Mouse (Mus musculus): Measurements from ENCODE around the gene BC048562. TPM values are rescaled to one million over a fixed set of nuclear protein-coding genes. Genes with fewer than 3 reads are reported as not detected.

Gene BC048562
- total RNA-seq, 2 experiments from 2014 or later, result not detected

DNA sequence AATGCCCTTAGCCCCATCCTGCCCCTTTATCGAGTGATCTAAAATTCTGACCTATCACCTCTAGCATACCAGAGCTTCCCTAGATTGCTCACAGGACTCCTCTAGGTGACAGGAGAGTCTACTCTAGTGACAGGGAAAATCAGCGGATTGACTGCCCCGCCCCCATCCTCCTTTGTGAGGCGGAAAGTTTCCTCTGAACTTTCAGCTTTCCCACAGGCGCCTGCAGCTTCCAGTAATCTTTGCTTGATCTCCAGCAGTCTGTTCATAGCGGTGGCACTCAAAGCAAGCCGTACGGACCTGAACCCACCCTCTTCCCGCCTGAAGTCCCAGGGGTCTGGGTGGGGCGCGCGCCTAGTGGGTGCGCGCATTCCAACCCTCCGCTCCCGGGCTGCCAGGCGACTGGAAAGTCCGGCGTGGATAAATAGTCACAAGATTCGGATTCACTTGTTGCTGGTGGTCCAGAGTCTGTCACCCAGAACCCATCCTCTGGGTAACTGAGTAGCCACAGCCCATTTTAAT is 42.4 kb downstream of the BC048562 start:
- ATAC-seq (replicated peaks; ENCODE audit: poor library complexity), result peak; percentile 24; the same call in 1 of the 2 replicates

DNA sequence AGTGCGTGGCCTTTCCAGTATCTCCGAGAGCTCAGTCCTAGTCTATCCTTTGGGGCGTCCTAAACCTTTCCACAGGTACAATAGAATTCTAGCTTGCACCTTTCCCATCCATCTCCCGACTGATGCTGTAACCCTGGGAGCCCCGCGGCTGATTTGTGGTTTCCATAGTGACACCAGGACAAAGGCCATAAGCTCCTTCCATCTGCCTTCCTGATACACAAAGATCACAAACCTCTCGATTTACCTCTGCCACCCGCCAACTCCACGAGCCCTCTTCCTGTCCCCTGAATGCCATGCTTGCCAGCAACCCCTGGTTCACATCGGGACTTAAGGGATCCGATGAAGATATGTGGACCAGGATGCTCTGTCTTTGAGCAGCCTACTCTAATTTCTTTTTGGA is 43.0 kb downstream of the BC048562 start:
- no peak for ATAC-seq (replicated peaks; ENCODE audit: poor library complexity)

DNA sequence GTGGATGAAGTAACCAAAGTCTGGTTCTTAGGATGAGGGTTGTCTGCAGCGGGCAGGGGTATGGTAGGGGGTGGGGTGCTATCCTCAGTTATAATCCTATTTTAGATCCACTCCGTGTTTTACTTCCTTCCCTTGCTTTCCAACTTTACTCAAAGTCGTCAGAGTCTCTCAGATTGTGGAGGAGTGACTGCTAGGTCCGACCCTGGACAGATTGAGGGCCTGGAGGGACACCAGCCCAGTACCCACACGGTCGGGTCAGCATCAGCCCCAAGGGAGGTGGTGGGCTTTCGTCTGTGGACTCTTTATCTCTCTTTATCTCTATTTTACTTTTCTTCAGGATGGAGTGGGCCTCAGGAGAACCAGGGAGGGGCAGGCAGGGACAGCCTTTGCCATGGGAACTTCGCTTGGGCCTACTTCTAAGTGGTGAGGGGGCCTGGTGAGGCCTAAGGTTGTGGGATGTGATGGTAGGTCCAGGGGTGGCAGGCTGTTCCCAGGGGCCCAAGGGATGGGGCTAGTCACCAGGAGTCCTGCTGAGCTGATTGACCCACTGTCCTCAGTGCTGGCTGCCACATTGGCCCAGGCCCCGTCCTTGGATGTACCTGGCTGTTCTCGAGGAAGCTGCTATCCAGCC is 43.6 kb downstream of the BC048562 start, which contains the start of gene Lamb2:
Lamb2 (plus strand) TSS at position 16 of the 631 bp plus-strand sequence.
- ATAC-seq (replicated peaks; ENCODE audit: poor library complexity), result peak; percentile 45; the same call in 1 of the 2 replicates

DNA sequence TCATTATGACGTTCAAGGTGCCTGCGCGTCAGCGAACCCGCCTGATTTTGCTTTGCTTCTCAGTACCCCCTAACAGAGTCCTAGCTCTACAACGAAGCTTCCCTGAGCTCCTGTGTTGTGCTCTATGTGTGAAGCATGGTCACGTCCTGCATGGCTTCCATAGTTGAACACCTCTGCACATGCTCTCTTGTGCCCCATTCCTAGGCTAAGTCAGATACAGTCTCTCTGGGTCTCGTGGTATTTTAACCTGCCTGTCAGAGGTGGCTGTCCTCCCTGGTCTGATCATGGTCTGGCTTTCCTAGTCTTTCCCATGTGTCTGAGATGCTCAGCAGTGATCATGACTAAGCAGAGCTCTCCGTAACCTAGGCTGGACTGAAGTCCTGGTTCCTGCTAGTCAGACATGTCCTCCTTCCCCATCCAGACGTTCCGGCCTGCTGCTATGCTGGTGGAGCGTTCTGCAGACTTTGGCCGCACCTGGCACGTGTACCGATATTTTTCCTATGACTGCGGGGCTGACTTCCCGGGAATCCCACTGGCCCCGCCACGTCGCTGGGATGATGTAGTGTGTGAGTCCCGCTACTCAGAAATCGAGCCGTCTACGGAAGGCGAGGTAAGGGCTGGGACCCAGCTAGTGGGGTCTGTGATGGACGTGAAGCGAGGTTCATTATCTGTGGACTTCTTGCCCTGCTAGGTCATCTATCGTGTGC is 44.7 kb downstream of the BC048562 start:
- no peak for ATAC-seq (replicated peaks; ENCODE audit: poor library complexity)

DNA sequence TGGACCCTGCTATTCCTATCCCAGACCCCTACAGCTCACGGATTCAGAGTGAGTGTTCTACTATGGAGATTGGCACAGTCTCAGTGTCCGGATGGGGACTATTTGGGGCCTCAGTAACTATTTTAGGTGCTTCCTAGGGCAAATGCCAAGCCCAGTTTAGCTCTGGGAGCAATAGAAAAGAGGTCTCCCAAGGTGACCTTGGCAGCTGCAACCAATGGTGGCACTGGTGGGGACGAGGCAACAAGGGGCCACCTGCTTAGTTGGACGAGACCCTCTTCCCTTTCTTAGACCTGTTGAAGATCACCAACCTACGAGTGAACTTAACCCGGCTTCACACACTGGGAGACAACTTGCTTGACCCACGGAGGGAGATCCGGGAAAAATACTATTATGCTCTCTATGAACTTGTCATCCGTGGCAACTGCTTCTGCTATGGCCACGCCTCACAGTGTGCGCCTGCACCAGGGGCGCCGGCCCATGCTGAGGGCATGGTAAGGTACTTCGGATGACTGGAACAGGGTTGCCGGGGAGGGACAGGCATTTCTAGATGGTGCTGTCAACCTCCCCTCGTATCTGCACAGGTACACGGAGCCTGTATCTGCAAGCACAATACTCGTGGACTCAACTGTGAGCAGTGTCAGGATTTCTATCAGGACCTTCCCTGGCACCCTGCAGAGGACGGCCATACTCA is 45.4 kb downstream of the BC048562 start:
- ATAC-seq (replicated peaks; ENCODE audit: poor library complexity), result no peak

DNA sequence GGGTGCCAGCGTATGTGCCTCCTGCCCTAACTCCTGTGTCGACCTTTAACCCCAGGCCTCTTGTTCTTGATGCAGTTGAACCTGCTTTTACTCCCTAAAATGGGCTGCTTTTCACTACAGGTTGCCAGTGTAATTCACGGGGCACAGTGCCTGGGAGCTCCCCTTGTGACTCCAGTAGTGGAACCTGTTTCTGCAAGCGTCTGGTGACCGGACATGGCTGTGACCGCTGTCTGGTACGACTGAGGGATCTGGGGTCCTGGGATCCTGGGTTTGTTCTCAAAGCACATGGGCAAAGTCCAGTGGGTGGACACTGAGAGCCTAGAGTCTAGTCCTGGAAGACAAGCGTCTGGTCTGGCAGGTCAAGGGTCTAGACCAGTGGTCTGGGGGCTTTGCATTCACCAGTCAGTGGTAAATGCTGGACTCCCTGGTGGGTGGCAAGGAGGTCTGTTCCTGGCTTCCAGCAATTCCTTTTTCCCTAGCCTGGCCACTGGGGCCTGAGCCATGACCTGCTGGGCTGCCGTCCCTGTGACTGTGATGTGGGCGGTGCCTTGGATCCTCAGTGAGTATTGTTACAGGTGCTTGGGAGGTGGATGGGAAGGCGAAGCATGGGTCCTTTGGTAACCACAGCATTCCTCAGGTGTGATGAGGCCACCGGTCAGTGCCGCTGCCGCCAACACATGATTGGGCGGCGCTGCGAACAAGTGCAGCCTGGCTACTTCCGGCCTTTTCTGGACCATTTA is 46.9 kb downstream of the BC048562 start:
- no peak for ATAC-seq (replicated peaks; ENCODE audit: poor library complexity)

DNA sequence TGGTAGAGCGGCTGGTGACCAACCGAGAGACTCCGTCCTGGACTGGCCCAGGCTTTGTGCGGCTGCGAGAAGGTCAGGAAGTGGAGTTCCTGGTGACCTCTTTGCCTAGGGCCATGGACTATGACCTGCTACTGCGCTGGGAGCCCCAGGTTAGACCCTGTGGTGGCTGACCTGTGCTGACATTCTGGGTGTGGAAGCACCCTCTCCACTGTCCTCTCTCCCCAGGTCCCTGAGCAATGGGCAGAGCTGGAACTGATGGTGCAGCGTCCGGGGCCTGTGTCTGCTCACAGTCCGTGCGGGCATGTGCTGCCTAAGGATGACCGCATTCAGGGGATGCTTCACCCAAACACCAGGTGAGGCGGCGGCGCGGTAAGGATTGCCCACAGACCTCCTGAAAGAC is 47.7 kb downstream of the BC048562 start:
- ATAC-seq (replicated peaks; ENCODE audit: poor library complexity), result no peak

DNA sequence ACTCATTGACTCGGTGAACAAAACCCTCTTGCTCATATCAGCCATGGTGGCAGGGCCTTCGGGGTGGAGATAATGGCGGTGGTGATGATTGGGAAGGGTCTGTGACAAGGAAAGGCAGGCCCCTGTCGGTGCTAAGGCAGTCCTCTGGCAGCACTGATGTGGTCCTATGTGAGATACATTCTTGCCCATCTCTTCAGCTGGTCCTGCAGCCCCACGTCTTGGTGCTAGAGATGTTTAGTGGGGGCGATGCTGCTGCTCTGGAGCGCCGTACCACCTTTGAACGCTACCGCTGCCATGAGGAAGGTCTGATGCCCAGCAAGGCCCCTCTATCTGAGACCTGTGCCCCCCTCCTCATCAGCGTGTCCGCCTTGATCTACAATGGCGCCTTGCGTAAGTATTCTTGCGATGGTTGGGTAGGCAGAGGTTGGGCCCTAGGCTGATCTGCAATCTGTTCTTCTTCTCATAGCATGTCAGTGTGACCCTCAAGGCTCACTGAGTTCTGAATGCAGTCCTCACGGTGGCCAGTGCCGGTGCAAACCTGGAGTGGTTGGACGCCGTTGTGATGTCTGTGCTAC is 49.1 kb downstream of the BC048562 start:
- no peak for ATAC-seq (replicated peaks; ENCODE audit: poor library complexity)

DNA sequence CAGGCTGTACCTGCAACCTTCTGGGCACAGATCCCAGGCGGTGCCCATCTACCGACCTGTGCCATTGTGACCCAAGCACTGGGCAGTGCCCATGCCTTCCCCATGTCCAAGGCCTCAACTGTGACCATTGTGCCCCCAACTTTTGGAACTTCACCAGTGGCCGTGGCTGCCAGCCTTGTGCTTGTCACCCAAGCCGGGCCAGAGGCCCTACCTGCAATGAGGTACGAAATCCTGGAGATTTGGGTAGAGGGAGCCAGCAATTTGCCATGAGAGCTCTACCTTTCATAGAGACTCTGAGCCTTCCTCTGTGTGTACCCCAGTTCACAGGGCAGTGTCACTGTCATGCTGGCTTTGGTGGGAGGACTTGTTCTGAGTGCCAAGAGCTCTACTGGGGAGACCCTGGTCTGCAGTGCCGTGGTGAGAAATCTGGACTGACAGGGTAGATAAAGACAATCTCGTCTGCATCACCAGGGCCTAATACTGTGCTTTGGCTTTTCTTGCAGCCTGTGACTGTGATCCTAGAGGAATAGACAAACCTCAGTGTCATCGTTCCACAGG is 50.8 kb downstream of the BC048562 start:
- no peak for ATAC-seq (replicated peaks; ENCODE audit: poor library complexity)

DNA sequence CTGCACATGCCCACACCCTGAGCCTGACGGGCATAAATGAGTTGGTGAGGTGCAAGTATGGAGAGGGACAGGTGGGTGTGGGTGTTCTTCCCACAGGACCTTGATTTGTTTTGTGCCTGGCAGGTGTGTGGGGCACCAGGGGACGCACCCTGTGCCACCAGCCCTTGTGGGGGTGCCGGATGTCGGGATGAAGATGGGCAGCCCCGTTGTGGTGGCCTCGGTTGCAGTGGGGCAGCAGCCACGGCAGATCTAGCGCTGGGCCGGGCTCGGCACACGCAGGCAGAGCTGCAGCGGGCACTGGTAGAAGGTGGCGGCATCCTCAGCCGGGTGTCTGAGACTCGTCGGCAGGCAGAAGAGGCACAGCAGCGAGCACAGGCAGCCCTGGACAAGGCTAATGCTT is 52.1 kb downstream of the BC048562 start:
- no peak for ATAC-seq (replicated peaks; ENCODE audit: poor library complexity)

DNA sequence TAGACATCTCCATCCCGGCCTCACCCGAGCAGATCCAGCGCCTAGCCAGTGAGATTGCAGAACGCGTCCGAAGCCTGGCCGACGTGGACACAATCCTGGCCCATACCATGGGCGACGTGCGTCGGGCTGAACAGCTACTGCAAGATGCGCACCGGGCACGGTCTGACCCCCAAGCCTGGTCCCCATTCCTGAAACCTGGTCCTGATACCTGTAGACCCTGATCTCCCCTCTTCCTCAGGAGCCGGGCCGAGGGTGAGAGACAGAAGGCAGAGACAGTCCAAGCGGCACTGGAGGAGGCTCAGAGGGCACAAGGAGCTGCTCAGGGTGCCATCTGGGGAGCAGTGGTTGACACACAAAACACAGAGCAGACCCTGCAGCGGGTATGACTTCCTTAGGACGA is 52.9 kb downstream of the BC048562 start:
- no peak for ATAC-seq (replicated peaks; ENCODE audit: poor library complexity)

DNA sequence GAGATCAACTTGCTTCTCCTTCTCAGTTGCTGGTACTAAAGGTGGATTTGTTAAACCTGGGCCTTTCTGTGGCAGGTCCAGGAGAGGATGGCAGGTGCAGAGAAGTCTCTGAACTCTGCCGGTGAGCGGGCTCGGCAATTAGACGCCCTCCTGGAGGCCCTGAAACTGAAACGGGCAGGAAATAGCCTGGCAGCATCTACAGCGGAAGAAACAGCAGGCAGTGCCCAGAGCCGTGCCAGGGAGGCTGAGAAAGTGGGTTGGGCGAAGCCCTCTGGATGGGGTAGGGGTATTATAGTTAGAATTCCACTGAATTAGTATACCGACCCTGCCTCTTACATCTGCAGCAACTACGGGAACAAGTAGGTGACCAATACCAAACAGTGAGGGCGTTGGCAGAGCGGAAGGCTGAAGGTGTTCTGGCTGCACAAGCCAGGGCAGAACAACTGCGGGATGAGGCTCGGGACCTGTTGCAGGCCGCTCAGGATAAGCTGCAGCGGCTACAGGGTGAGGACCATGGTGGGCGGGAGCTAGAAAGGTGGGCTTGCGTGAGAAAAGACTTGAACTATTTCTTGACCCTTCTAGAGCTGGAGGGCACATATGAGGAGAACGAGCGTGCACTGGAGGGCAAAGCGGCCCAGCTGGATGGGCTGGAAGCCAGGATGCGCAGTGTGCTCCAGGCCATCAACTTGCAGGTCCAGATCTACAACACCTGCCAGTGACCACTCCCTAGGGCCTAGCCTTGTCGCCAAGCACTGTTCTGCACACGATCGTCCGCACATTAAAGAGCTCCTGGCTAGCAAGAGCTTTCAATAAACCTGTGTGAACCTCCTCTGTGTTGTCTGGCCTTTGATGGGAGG is 53.6 kb downstream of the BC048562 start:
- ATAC-seq (replicated peaks; ENCODE audit: poor library complexity), result no peak

DNA sequence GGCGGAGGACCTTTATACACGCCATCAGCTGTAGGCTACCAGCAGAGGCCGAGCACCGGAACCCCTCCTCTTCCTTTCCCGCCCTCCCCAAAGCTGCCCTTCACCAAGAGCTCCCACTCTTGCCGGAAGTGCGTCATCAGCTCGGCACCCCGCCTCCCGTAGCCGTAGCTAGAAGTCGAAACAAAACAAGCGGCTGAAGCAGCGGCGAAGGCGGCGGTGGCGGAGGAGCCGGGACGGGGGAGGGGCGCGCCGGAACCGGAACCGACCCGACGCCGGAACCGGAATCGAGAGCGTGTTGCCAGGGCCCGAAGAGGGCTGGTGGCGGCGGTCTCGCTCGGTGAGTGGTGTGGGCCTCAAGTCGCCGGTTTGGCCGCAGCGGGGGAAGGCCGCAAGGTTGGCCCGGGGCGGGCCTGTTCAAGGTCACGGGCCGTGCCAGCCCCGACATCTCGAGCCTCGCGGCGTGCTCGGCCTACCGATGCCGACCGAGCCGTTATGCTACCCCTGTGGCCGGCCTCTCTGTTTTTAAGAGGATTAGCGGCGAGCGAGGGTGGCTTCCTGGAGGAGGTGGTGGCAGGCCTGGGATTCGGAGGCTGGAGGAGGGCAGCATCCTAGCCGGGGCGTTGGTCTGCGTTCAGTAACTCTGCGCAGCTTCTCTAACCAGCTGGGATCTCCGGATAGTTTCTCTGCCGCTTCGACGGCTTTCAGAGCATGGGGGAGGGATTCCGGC is 54.4 kb downstream of the BC048562 start, which contains the start of gene Usp19:
Usp19 (plus strand) TSS at position 44 of the 727 bp plus-strand sequence.
- ATAC-seq (replicated peaks; ENCODE audit: poor library complexity), result peak; percentile 90

DNA sequence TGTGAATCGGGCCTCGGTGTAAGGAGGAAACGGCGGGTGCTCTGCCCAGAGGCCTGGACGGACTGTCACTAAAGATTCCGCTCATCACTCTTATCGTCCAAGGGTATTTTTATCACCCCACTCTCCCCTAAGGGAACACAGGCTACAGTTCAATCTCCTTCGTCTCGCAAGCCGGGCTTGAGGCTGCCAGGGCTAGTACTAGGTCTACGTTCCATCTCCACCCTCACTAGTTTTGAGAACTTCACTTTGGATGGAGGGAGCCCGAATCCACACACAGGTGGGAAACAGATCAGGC is 55.0 kb downstream of the BC048562 start:
- no peak for ATAC-seq (replicated peaks; ENCODE audit: poor library complexity)

DNA sequence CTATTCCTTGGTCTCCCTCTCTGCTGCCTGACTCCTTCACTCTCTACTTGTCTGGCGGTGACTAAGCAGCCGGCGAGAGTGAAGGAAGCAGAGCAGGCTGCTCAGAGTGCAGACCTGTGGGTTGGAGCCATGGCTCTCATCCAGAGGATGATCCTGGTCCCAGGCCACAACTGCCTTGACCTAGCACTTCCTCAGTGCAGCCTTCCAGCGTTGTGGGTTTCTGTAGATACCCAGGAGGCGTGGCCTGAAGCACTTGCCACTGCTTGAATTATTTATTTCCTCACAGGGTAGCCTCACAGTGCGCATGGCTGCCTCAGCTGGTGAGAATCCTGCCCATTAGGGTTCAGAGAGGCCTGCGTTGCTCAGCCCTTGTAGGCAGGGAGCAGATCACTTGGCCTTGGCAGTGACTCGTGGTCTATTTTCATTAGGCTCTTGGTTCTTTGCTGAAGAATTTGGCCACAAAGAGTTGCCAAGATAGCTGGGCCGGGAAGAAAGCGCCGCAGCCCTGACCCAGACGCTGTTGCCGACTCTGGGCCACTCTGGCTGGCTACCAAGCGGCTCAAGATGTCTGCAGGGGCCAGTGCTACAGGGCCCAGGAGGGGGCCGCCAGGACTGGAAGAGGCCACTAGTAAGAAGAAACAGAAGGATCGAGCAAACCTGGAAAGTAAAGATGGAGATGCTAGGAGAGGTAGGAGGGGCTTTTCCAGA is 55.9 kb downstream of the BC048562 start:
- ATAC-seq (replicated peaks; ENCODE audit: poor library complexity), result peak; percentile 63

DNA sequence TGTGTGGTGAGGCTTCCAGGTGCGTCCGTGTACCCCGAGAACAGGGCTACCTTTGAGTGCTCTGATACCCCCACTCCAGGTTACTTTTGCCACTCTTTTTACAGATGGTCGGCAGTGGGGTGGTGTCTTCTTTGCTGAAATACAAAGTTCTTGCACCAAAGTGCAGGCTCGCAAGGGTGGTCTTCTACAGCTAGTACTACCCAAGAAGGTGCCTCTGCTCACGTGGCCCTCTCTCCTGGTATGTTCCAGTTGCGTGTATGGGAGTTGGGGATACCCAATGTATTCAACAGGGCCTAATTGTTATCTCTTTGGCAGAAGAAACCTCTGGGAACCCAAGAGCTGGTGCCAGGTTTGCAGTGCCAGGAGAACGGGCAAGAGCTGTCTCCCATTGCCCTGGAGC is 57.0 kb downstream of the BC048562 start:
- no peak for ATAC-seq (replicated peaks; ENCODE audit: poor library complexity)

DNA sequence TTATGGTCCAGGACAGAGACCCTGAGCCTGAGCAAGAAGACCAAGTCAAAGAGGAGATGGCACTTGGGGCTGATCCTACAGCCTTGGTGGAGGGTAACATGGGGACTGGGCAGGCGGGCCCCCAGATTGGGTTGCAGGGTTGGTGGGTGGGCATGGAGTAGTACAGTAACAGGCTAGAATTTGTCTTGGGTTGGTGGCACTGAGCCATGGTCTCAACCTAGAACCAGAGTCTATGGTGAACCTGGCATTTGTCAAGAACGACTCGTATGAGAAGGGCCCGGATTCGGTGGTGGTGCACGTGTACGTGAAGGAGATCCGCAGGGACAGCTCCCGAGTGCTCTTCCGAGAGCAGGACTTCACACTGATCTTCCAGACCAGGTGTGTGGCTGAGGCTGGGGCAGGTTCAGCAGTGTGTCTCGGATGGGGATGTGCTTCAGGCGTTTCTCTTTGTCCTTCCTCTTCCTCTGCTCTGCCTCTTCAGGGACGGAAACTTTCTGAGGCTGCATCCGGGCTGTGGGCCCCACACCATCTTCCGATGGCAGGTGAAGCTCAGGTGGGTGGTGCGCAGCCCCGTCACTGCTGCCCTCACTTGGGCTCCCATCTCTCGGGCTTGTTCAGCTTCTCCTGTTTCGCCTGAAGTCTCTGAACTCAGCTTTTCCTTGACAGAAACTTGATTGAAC is 58.0 kb downstream of the BC048562 start:
- ATAC-seq (replicated peaks; ENCODE audit: poor library complexity), result no peak

DNA sequence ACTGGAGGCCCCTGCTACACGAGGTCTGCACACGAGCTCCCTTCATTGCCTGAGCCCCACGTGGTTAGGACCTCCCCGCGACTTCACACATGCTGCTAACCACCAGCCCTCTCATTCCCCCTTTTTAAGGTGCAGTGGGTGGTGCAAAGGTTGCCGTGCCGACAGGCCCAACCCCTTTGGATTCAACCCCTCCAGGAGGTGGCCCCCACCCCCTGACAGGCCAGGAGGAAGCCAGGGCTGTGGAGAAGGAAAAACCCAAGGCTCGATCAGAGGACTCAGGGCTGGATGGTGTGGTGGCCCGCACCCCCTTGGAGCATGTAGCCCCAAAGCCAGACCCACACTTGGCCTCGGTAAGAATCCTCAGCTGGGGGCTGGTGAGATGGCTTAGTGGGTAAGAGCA is 58.6 kb downstream of the BC048562 start:
- no peak for ATAC-seq (replicated peaks; ENCODE audit: poor library complexity)
